12 mouse cellular contexts compared by ENCODE assay signal in genomic region chr5:77783953-77784352, GRCm38 (mm10).
"Had no signal": no experiment of that assay in that cellular context is flagged by ENCODE, and none has a peak within 500 bp of the region (broad histone marks: within the 10 kb centered on the region; RNA-seq: fewer than 3 reads in every experiment).

No protein-coding gene starts in this region.

- H3K27ac ChIP-seq: kidney, embryonic 15.5 days; limb, embryonic 13.5 days; liver, embryonic 14.5 days; neural tube, embryonic 15.5 days; stomach, postnatal 0 days had no signal

- H3K36me3 ChIP-seq: kidney, embryonic 15.5 days; limb, embryonic 13.5 days; neural tube, embryonic 15.5 days had no signal

- H3K4me3 ChIP-seq: kidney, embryonic 15.5 days; limb, embryonic 13.5 days; myocyte; neural tube, embryonic 15.5 days had no signal

- DNase-seq: kidney, postnatal 14 days; left cerebral cortex, postnatal 4 days; lung, adult 18-20 months; right cerebral cortex, adult 18-20 months; right cerebral cortex, postnatal 25 days; thymus, postnatal 4 days had no signal

- H3K4me2 ChIP-seq: kidney, embryonic 15.5 days; limb, embryonic 13.5 days; neural tube, embryonic 15.5 days had no signal

- H3K9ac ChIP-seq: kidney, embryonic 15.5 days; limb, embryonic 13.5 days; liver, embryonic 14.5 days; neural tube, embryonic 15.5 days had no signal

- H3K4me1 ChIP-seq: kidney, embryonic 15.5 days; limb, embryonic 13.5 days; neural tube, embryonic 15.5 days had no signal

- H3K9me3 ChIP-seq: kidney, embryonic 15.5 days; limb, embryonic 13.5 days; neural tube, embryonic 15.5 days had no signal

- H3K27me3 ChIP-seq: kidney, embryonic 15.5 days; limb, embryonic 13.5 days; neural tube, embryonic 15.5 days had no signal
